Mouse (Mus musculus) layer of hippocampus, postnatal 10 days (tissue): ENCODE data around the gene Myod1. TPM values are rescaled to one million over a fixed set of nuclear protein-coding genes. Genes with fewer than 3 reads are reported as not detected.

Experiments used
- DNase-seq, 2 experiments: peaks; one replicate each; pipeline ENCODE4 v3.0.0; 2021; ENCODE audit warnings: low spot score in 2 of 2
- total RNA-seq, 2 experiments: library from RNA; stranded (reverse); gene quantifications; 2 replicates each; pipeline ENCODE4 v1.2.3; 2021

Myod1 gene
- total RNA-seq, 2 experiments from 2014 or later: not detected

DNA sequence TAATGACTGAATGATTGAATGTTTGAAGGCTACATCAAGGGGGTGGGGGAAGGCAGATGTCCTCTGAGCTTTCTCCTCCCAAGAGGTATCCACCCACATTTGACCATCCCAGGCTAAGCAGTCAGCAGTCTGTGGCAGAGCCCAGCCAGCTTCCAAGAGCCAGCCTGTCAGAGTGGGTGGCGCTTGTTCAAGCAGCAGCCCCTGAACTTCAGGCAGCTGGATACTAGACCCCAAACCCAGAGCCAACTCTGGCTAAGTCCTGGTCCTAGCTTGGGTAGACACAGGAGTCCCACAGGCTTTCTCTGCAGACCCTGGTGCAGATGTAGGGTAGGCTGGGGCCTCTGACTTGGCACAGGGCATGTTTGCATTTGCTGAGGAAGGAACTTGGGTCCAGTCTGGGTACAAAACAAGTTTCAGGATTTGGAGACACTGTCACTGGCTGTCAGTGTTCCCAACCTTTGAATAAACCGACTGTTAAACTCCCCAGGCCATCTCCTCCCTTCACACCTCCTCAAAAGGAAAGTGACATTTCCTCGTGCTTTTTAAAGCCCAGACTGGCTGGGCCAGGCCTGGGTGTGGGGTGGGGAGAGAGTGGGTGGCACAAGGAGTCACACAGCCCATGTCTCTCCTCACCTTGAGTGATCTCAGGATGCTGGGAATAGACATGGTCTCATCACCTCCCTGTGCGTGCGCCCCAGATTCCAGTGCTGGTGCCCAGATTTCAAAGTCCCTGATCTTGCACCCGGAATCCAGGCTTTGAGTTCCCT lies 37.9 kb downstream of the Myod1 start:
- DNase-seq: no peak

DNA sequence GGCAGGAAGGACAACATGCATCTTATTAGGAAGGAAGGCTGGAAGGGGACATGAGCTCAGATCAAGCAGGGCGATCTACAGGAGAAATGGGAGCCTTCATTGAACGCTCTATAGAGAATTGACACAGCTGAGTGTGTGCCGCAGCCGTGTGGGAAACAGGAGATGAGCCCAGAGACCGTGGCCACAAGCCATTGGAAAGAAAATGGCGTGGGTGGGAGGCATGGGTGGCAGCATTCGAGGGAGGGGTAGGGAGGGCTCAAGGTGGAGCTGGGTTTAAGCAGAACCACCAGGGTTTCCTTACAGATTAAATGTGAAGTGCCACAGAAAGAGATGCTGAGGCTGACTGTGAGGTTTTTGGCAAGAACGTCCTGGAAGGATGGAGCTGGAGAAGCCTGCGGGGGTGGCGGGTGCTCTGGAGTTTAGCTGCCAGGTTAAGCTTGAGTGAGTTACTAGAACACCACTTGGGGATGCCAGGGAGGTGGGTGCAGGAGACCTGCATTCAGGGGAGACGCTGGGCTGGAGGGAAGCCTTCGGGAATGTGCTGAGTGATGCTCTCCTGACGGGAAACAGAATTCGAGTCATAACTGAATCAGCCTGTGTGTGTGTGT lies 39.6 kb downstream of the Myod1 start:
- peak in 1 of 2 experiments; percentile 39 for DNase-seq

DNA sequence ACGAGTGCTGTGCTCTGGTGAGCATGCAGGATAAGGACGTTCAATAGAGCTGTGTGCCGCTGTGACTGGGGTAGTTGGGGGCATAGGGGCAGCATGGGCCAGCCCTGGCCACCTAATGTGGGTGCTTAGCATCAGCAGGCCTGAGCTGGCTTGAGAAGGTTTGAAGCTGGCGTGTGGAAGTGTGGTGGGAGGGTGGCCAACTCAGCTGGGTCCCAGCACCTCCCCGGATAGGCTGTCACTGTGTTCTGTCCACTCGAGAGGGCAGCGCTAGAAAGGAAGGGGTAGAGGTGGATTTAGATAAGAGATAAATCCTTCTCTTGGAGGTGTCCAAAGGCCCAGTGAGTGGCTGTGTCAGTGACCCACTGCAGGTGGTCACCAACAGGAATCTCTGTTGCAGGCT lies 41.2 kb downstream of the Myod1 start:
- no peak for DNase-seq

DNA sequence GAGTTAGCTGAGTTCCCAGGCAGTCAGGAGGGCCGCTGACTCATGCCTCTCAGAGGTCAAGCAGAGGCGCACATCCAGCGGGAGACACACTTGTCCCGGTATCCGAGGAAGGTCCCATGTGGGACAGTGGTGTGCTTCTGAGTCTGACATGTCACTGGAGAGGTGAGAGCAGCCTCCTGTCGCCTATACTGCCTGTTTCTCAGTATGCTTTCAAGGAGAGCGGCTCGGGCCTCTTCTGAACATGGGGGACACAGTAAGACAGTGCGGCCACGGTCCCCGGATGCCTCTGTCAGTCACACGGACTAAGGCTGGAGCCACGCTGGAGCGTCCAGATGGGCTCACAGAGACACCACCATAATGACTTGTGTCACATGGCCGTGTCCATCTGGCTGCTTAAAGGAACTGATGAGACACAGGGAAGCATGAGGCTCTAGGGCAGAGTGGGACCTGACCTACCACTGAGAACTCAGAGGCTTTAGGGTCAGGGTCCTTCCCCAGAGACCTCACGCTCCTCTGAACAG lies 41.9 kb downstream of the Myod1 start:
- DNase-seq: no peak

DNA sequence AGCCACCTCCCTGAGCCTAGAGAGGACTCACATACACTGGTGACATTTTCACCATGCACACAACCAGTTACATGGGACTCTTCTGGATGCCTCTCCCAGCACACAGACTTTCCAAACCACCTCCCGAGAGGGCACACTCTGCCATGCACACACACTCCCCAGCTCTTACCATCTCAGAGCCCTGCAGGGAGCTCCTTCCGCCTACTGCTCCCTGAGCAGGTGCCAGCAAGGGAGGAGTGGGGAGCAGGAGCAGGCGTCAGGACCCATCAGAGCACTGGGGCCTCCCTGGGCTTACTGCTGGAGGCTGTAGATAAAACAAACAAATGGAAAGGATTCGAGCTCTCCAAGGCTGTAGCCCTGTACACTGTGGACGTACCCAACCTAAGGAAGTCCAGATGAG lies 45.3 kb downstream of the Myod1 start:
- DNase-seq: no peak

DNA sequence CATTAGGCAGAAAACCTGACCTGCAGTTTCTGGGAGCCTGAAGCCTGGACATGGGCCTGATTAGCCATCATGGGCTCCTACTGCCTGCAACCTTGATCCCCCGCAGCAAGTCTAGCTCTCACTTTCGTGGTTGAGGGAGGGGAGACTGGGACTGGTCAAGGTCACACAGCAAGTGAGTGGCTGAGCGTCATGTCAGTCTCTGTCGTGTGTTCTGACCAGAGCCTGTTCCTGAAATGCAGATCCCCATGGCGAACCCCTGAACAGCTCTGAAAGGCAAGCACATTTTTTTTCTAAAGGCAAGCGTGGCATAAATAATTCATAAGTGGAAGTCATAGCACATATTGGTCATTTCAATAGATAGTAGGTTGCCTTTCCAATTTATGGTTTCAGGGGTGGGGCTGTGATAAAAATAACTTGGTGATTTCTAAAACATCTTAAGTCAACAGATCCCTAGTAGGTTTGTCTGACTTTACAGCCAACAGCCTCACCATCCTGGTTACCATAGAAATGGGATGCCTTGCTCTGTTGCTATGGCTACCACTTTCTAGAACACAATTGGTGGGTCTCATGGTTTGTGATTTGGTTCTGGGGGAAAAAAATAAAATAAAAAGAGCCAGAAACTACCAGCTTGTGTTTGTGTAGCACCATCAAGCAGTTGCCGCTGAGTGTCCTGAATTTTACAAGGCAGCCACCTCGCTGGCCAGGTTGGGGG lies 45.9 kb downstream of the Myod1 start:
- no peak for DNase-seq

DNA sequence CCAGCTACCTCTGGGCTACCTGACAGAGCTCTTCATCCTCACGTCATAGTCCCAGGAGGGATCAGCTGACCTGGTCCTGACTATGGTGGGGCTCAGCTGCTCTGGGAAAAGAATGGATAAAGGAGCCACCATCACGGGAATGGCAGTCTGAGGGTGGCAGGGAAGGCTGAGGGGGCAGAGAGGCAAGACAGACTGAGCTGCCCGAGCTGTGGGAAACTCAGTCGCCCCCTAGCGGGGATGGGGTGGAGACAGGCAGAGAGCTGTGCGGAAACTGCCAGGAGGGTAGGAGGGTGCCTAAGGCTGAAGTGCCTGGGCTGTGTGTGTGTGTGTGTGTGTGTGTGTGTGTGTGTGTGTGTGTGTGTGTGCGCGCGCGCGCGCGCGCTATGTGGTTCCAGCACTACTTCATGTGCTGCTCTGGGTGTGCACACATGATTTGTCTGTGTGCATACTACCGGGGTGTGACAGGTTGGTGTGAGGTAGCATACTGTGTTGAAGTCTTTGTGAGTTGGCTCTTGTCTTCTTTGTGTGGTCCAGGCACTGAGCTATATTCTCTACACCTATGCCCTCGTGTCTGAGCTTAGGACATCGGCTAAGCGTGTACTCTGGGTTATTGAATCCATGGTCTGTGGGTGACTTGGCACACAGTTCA lies 46.6 kb downstream of the Myod1 start:
- DNase-seq: peak; percentile 77 to 84

DNA sequence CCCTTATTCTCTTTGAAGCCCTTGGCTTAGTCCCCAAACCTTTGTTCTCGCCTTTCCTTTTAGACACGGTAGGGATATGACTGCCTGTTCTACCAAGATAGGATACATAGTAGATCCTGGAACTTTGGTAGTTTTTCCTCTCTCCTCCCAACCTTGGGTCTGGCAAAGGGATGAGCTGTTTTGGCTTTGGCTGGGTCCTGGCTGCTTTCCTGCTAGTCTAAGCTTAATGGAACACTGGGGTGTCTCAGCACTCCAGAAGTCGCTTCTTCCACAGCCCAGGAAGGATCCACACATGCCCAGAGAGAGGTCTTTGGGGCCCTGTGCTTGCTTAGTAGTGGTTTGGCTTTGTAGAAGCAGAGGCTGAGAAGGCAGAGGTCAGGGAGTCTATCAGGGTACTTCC lies 47.7 kb downstream of the Myod1 start:
- no peak for DNase-seq

DNA sequence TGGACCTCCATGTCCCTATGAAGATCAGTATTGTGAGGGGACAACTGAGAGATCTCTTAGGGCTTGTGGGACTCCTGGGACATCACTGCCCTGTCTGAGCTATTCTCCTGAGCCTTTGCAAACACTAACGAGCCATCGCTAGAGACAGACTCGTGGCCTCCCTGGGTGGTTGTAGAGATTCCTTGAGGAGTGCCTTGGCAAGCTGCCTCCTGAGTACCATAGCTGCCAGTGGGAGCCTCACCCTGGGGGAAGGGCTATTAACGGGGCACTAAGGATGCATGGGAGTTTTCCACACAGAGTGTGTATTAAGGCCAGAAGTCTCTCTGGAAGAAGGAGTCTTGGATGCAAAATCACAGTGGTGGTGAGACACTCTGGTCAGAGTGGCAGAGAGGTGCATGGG lies 48.7 kb downstream of the Myod1 start:
- no peak for DNase-seq

Other genes with a start within 250 kb of the Myod1 start
- gene Abcc8, start 196.4 kb upstream of the Myod1 start, total RNA-seq: 10 to 100 TPM; 41.9 to 42.6 TPM
- under 1 TPM in 1 of 2 experiments, not detected in 1; 0.21 TPM for gene Ush1c, start 138.0 kb upstream of the Myod1 start, total RNA-seq
- gene Otog, start 135.5 kb upstream of the Myod1 start, total RNA-seq: under 1 TPM; 0.07 TPM
- gene Kcnc1, start 20.0 kb downstream of the Myod1 start, total RNA-seq: 10 to 100 TPM; 48.4 to 54.0 TPM